Mouse (Mus musculus): ENCODE data around the gene Rfxap. TPM values are rescaled to one million over a fixed set of nuclear protein-coding genes. Genes with fewer than 3 reads are reported as not detected.

Rfxap gene
- polyA plus RNA-seq, 1 experiment from 2014 or later = 39.5 TPM

- 55% methylated on average over 10 of the region's 10 CpGs for WGBS
- no peak overlapping the region for H3K27ac ChIP-seq (replicated peaks in 1 of 2; ENCODE audit: control insufficient read depth in 1 of 2, insufficient read depth in 1 of 2, low read depth in 2 of 2, low read length in 2 of 2)
- no peak for ATAC-seq (ENCODE audit: insufficient number of reproducible peaks, insufficient read depth, low FRiP score, low read depth)
Observed at GRCm38 (mm10) chr3:54791822-54792677, 15.5 kb downstream of the Rfxap start.

GRCm38 (mm10) chr3:54790601-54791000 lies 17.0 kb downstream of the Rfxap start:
- peaks cover 8% of the 10 kb centered on the region; the same call in 1 of the 2 replicates for H3K9me3 ChIP-seq (ENCODE audit: control insufficient read depth, low read length)
- 57% methylated on average over 2 of the region's 2 CpGs for whole genome bisulfite sequencing
- H3K4me2 ChIP-seq (ENCODE audit: low read length) = no peak overlapping the region
- peaks cover 15% of the 10 kb centered on the region for H3K36me3 ChIP-seq (ENCODE audit: control insufficient read depth, insufficient read depth, low read length)
- H3K4me3 ChIP-seq (ENCODE audit: control insufficient read depth in 1 of 2, insufficient read depth in 1 of 2, low read depth in 1 of 2, low read length in 2 of 2) = no peak overlapping the region
- H3K27ac ChIP-seq (replicated peaks in 1 of 2; ENCODE audit: control insufficient read depth in 1 of 2, insufficient read depth in 1 of 2, low read depth in 2 of 2, low read length in 2 of 2) = no peak overlapping the region
- peaks cover 3 to 7% of the 10 kb centered on the region in 2 experiments; a peak in 3 of 4 replicates for H3K4me1 ChIP-seq (ENCODE audit: control insufficient read depth in 2 of 2, insufficient read depth in 2 of 2, low read length in 2 of 2)
- no peak for ATAC-seq (ENCODE audit: insufficient number of reproducible peaks, insufficient read depth, low FRiP score, low read depth)
- H3K27me3 ChIP-seq (ENCODE audit: control insufficient read depth, insufficient read depth, low read length) = no peaks in the 10 kb centered on the region
- H3K9ac ChIP-seq (ENCODE audit: low read length) = no peak overlapping the region

More at GRCm38 (mm10) chr3:54791822-54792677, 15.5 kb downstream of the Rfxap start:
- Histone ChIP-seq H3K4me1 (ENCODE audit: control insufficient read depth in 2 of 2, insufficient read depth in 2 of 2, low read length in 2 of 2) (peaks cover 3 to 10% of the 10 kb centered on the region in 2 experiments), H3K27me3 (ENCODE audit: control insufficient read depth, insufficient read depth, low read length) (no peaks in the 10 kb centered on the region), H3K9me3 (ENCODE audit: control insufficient read depth, low read length) (peaks cover 8% of the 10 kb centered on the region; the same call in 1 of the 2 replicates), H3K4me3 (ENCODE audit: control insufficient read depth in 1 of 2, insufficient read depth in 1 of 2, low read depth in 1 of 2, low read length in 2 of 2) (no peak overlapping the region), H3K9ac (ENCODE audit: low read length) (no peak overlapping the region), H3K4me2 (ENCODE audit: low read length) (no peak overlapping the region), H3K36me3 (ENCODE audit: control insufficient read depth, insufficient read depth, low read length) (peaks cover 15% of the 10 kb centered on the region)

- Histone ChIP-seq H3K27me3 (ENCODE audit: control insufficient read depth, insufficient read depth, low read length) (no peaks in the 10 kb centered on the region), H3K4me3 (ENCODE audit: control insufficient read depth in 1 of 2, insufficient read depth in 1 of 2, low read depth in 1 of 2, low read length in 2 of 2) (no peak overlapping the region), H3K27ac (replicated peaks in 1 of 2; ENCODE audit: control insufficient read depth in 1 of 2, insufficient read depth in 1 of 2, low read depth in 2 of 2, low read length in 2 of 2) (no peak overlapping the region), H3K4me2 (ENCODE audit: low read length) (no peak overlapping the region), H3K9ac (ENCODE audit: low read length) (no peak overlapping the region), H3K9me3 (ENCODE audit: control insufficient read depth, low read length) (peaks cover 8% of the 10 kb centered on the region; the same call in 1 of the 2 replicates), H3K36me3 (ENCODE audit: control insufficient read depth, insufficient read depth, low read length) (no peaks in the 10 kb centered on the region), H3K4me1 (ENCODE audit: control insufficient read depth in 2 of 2, insufficient read depth in 2 of 2, low read length in 2 of 2) (peaks cover 0 to 2% of the 10 kb centered on the region in 2 experiments; a peak in 1 of 4 replicates)
- no peak for ATAC-seq (ENCODE audit: insufficient number of reproducible peaks, insufficient read depth, low FRiP score, low read depth)
- WGBS = 51% methylated on average over 7 of the region's 7 CpGs
Observed at GRCm38 (mm10) chr3:54775989-54776631, 31.5 kb downstream of the Rfxap start.

- no peaks in the 10 kb centered on the region for H3K36me3 ChIP-seq (ENCODE audit: control insufficient read depth, insufficient read depth, low read length)
- no peak for ATAC-seq (ENCODE audit: insufficient number of reproducible peaks, insufficient read depth, low FRiP score, low read depth)
- 0 out of 2 replicates have a peak, but pooled peaks cover 5% of the 10 kb centered on the region for H3K9me3 ChIP-seq (ENCODE audit: control insufficient read depth, low read length)
- no peaks in the 10 kb centered on the region for H3K27me3 ChIP-seq (ENCODE audit: control insufficient read depth, insufficient read depth, low read length)
- 84% methylated on average over 6 of the region's 6 CpGs for WGBS
- H3K9ac ChIP-seq (ENCODE audit: low read length) = no peak overlapping the region
- H3K4me2 ChIP-seq (ENCODE audit: low read length) = no peak overlapping the region
- H3K4me3 ChIP-seq (ENCODE audit: control insufficient read depth in 1 of 2, insufficient read depth in 1 of 2, low read depth in 1 of 2, low read length in 2 of 2) = no peak overlapping the region
- no peak overlapping the region for H3K27ac ChIP-seq (replicated peaks in 1 of 2; ENCODE audit: control insufficient read depth in 1 of 2, insufficient read depth in 1 of 2, low read depth in 2 of 2, low read length in 2 of 2)
- H3K4me1 ChIP-seq (ENCODE audit: control insufficient read depth in 2 of 2, insufficient read depth in 2 of 2, low read length in 2 of 2) = peaks cover 0 to 2% of the 10 kb centered on the region in 2 experiments; a peak in 1 of 4 replicates
Observed at GRCm38 (mm10) chr3:54773613-54774012, 34.0 kb downstream of the Rfxap start.

GRCm38 (mm10) chr3:54769349-54770275 lies 38.0 kb downstream of the Rfxap start:
- Histone ChIP-seq H3K27ac (replicated peaks in 1 of 2; ENCODE audit: control insufficient read depth in 1 of 2, insufficient read depth in 1 of 2, low read depth in 2 of 2, low read length in 2 of 2) (no peak overlapping the region), H3K9ac (ENCODE audit: low read length) (no peak overlapping the region), H3K4me1 (ENCODE audit: control insufficient read depth in 2 of 2, insufficient read depth in 2 of 2, low read length in 2 of 2) (no peaks in the 10 kb centered on the region), H3K27me3 (ENCODE audit: control insufficient read depth, insufficient read depth, low read length) (no peaks in the 10 kb centered on the region), H3K4me3 (ENCODE audit: control insufficient read depth in 1 of 2, insufficient read depth in 1 of 2, low read depth in 1 of 2, low read length in 2 of 2) (no peak overlapping the region), H3K4me2 (ENCODE audit: low read length) (no peak overlapping the region), H3K36me3 (ENCODE audit: control insufficient read depth, insufficient read depth, low read length) (no peaks in the 10 kb centered on the region), H3K9me3 (ENCODE audit: control insufficient read depth, low read length) (0 out of 2 replicates have a peak, but pooled peaks cover 5% of the 10 kb centered on the region)
- no peak for ATAC-seq (ENCODE audit: insufficient number of reproducible peaks, insufficient read depth, low FRiP score, low read depth)
- 76% methylated on average over 17 of the region's 17 CpGs for WGBS

- Histone ChIP-seq H3K4me3 (ENCODE audit: control insufficient read depth in 1 of 2, insufficient read depth in 1 of 2, low read depth in 1 of 2, low read length in 2 of 2) (no peak overlapping the region), H3K9me3 (ENCODE audit: control insufficient read depth, low read length) (0 out of 2 replicates have a peak, but pooled peaks cover 3% of the 10 kb centered on the region), H3K9ac (ENCODE audit: low read length) (no peak overlapping the region), H3K27me3 (ENCODE audit: control insufficient read depth, insufficient read depth, low read length) (no peaks in the 10 kb centered on the region), H3K27ac (replicated peaks in 1 of 2; ENCODE audit: control insufficient read depth in 1 of 2, insufficient read depth in 1 of 2, low read depth in 2 of 2, low read length in 2 of 2) (no peak overlapping the region), H3K36me3 (ENCODE audit: control insufficient read depth, insufficient read depth, low read length) (no peaks in the 10 kb centered on the region), H3K4me1 (ENCODE audit: control insufficient read depth in 2 of 2, insufficient read depth in 2 of 2, low read length in 2 of 2) (peaks cover 3 to 7% of the 10 kb centered on the region in 2 experiments; a peak in 2 of 4 replicates), H3K4me2 (ENCODE audit: low read length) (no peak overlapping the region)
- ATAC-seq (ENCODE audit: insufficient number of reproducible peaks, insufficient read depth, low FRiP score, low read depth) = no peak
- 77% methylated on average over 8 of the region's 8 CpGs for WGBS
Observed at GRCm38 (mm10) chr3:54768592-54768991, 39.0 kb downstream of the Rfxap start.

GRCm38 (mm10) chr3:54766811-54767210 lies 40.8 kb downstream of the Rfxap start:
- Histone ChIP-seq H3K4me2 (ENCODE audit: low read length) (no peak overlapping the region), H3K36me3 (ENCODE audit: control insufficient read depth, insufficient read depth, low read length) (no peaks in the 10 kb centered on the region), H3K9ac (ENCODE audit: low read length) (no peak overlapping the region), H3K27me3 (ENCODE audit: control insufficient read depth, insufficient read depth, low read length) (no peaks in the 10 kb centered on the region), H3K9me3 (ENCODE audit: control insufficient read depth, low read length) (no peaks in the 10 kb centered on the region), H3K4me3 (ENCODE audit: control insufficient read depth in 1 of 2, insufficient read depth in 1 of 2, low read depth in 1 of 2, low read length in 2 of 2) (no peak overlapping the region), H3K4me1 (ENCODE audit: control insufficient read depth in 2 of 2, insufficient read depth in 2 of 2, low read length in 2 of 2) (peaks cover 3 to 7% of the 10 kb centered on the region in 2 experiments; a peak in 2 of 4 replicates), H3K27ac (replicated peaks in 1 of 2; ENCODE audit: control insufficient read depth in 1 of 2, insufficient read depth in 1 of 2, low read depth in 2 of 2, low read length in 2 of 2) (no peak overlapping the region)
- 78% methylated on average over 5 of the region's 5 CpGs for WGBS
- no peak for ATAC-seq (ENCODE audit: insufficient number of reproducible peaks, insufficient read depth, low FRiP score, low read depth)

Measured in heart, embryonic 14.5 days (tissue).